Mouse (Mus musculus) G1E (cell line): Measurements from ENCODE around the gene Fam187a.

Experiments
- CTCF ChIP-seq: IDR thresholded peaks from 2 replicates; pipeline ENCODE4 v1.5.1; 2012; ENCODE audit warnings: low read depth, low read length, inconsistent platforms, mixed read lengths
- TAL1 ChIP-seq: conservative IDR thresholded peaks from 2 replicates; pipeline ENCODE4 v1.6.1; 2012; ENCODE audit warnings: low read depth, low read length, inconsistent platforms, mixed read lengths

DNA sequence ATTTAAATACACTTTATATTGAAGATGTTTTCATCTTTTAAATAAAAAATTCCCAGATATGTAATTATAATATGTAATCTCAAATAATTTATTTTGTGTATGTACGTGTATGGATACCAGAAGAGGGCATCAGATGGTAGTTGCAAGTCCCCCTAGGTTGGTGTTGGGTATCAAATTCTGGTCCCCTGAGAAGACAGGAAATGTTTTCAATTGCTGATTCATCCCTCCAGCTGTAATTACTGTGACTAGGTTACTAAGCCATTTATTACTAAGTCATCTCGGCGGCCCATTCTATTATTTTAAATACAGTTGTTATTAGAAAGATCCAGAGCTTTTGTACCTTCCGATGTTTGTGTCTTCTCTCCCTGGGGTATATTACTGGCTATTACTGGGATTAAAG lies 33.1 kb downstream of the Fam187a start:
- TF ChIP-seq CTCF: no peak
- TF ChIP-seq TAL1: no peak
